Mouse (Mus musculus): ENCODE measurements at regions not wholly inside any gene's neighbourhood (a gene's known extent, or its start where the extent isn't known, plus 50 kb on each side); places are given as distances from the start of the nearest gene placed in this dataset.

GRCm38 (mm10) chr12:27500516-27500915 is 158.1 kb upstream of the Sox11 start:
- WGBS, result 14% methylated on average over 5 of the region's 5 CpGs
- ATAC-seq (ENCODE audit: low read depth) (peak; percentile 30; the same call in 1 of the 2 replicates), DNase-seq (ENCODE audit: low spot score) (peak; percentile 81)
- H3K27me3 ChIP-seq (replicated peaks; ENCODE audit: control insufficient read depth, insufficient read depth, low read length), result no peaks in the 10 kb centered on the region
- 0 out of 2 replicates have a peak overlapping the region, but pooled peaks have one; percentile 28 for H3K27ac ChIP-seq (replicated peaks; ENCODE audit: low read depth, low read length)
- H3K4me2 ChIP-seq (ENCODE audit: low read depth, low read length), result no peak overlapping the region
- H3K9ac ChIP-seq (ENCODE audit: low read depth, low read length), result no peak overlapping the region
- peaks cover 19% of the 10 kb centered on the region for H3K4me1 ChIP-seq (ENCODE audit: control insufficient read depth, insufficient read depth, low read length)
- H3K36me3 ChIP-seq (ENCODE audit: control insufficient read depth, insufficient read depth, low read length), result no peaks in the 10 kb centered on the region
- no peak overlapping the region for H3K4me3 ChIP-seq (ENCODE audit: low read depth, low read length)
- H3K9me3 ChIP-seq (ENCODE audit: control insufficient read depth, low read length), result no peaks in the 10 kb centered on the region

- H3K4me2 ChIP-seq (ENCODE audit: low read depth, low read length), result no peak overlapping the region
- DNase-seq (ENCODE audit: low spot score), result no peak
- no peaks in the 10 kb centered on the region for H3K36me3 ChIP-seq (ENCODE audit: control insufficient read depth, insufficient read depth, low read length)
- no peak overlapping the region for H3K4me3 ChIP-seq (ENCODE audit: low read depth, low read length)
- H3K27ac ChIP-seq (replicated peaks; ENCODE audit: low read depth, low read length), result no peak overlapping the region
- H3K9ac ChIP-seq (ENCODE audit: low read depth, low read length), result no peak overlapping the region
- no peaks in the 10 kb centered on the region for H3K27me3 ChIP-seq (replicated peaks; ENCODE audit: control insufficient read depth, insufficient read depth, low read length)
- ATAC-seq (ENCODE audit: low read depth), result no peak
- H3K4me1 ChIP-seq (ENCODE audit: control insufficient read depth, insufficient read depth, low read length), result peaks cover 19% of the 10 kb centered on the region
- no peaks in the 10 kb centered on the region for H3K9me3 ChIP-seq (ENCODE audit: control insufficient read depth, low read length)
- WGBS, result 48% methylated on average over 2 of the region's 2 CpGs
Measured at GRCm38 (mm10) chr12:27499276-27499675, 156.9 kb upstream of the Sox11 start.

DNA sequence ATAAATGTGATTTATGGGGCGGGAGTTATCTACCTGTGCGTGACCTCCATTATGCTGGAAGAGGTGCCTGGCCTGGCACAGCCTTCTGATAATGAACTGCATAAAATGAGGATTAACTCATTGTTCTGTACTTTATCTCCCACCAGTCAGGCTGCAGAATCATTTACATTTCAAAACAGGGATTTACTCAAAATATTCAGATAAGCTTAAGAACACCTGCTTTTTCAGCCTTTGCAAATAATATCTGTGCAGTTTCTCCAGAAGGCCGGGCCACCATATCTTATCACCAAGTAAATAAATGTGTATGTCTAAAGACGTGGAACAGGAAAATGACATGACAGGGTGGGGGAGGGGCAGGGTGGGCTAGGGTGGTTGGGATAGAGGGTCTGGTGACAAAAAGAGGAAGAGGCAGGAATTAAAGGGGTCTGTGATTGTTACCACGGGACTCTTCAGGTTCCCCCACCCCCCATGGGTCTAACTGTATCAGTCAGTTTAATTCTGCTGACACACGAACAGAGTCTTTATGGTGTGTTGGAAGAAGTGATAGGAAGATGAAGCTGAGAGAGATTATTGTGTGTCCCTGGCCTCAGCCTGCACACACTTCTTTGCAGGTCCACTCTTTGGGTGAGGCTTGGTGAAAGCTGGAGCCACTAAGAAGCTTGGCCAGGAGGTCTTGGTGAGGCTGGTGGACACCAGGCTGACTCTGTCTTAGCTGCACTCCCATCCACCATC is 154.6 kb upstream of the Sox11 start:
- WGBS, result 64% methylated on average over 6 of the region's 6 CpGs
- no peak overlapping the region for H3K4me2 ChIP-seq (ENCODE audit: low read depth, low read length)
- DNase-seq (ENCODE audit: low spot score), result no peak

DNA sequence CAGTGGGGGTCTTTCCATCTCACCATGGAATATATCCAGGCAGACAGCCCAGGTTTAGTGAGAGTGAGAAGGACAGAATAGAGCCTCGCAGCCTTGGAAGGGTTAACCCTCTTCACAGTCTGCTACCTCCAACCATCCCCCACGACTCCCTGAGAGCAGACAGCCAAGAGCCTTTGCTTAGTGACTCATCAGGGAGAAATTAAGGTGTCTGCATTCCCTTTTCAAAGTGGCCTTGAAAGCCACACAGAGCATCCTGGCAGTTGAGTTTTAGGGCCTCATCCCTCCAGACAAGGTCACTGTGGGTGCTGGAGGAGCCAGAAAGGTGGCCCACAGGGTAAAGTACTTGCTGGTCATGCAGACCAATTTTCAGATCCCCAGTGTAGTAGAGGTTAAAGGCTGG is 149.9 kb upstream of the Sox11 start:
- 24% methylated on average over 2 of the region's 2 CpGs for WGBS
- H3K27ac ChIP-seq (replicated peaks; ENCODE audit: low read depth, low read length), result no peak overlapping the region
- H3K9ac ChIP-seq (ENCODE audit: low read depth, low read length), result no peak overlapping the region

More for the DNA sequence above, 154.6 kb upstream of the Sox11 start:
- Histone ChIP-seq H3K36me3 (ENCODE audit: control insufficient read depth, insufficient read depth, low read length) (no peaks in the 10 kb centered on the region), H3K9me3 (ENCODE audit: control insufficient read depth, low read length) (no peaks in the 10 kb centered on the region), H3K27me3 (replicated peaks; ENCODE audit: control insufficient read depth, insufficient read depth, low read length) (no peaks in the 10 kb centered on the region), H3K9ac (ENCODE audit: low read depth, low read length) (no peak overlapping the region), H3K4me3 (ENCODE audit: low read depth, low read length) (no peak overlapping the region), H3K4me1 (ENCODE audit: control insufficient read depth, insufficient read depth, low read length) (peaks cover 12% of the 10 kb centered on the region; the same call in 1 of the 2 replicates), H3K27ac (replicated peaks; ENCODE audit: low read depth, low read length) (no peak overlapping the region)
- no peak for ATAC-seq (ENCODE audit: low read depth)

DNA sequence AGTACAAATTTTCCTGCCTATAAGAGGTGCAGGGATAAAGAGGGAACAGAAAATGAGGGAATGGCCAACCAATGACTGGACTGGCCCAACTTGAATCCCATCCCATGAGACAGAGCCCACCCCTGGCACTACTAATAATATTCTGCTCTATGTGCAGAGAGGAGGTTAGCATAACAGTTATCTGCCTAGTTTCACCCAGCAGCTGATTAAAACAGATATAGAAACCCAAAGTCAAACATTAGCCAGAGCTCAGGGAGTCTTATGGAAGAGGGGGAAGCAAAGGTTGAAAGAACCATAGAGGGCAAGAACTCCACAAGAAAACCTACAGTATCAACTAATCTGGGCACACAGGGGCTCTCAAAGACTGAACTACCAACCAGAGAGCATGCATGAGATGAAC is 138.9 kb upstream of the Sox11 start:
- Histone ChIP-seq H3K9me3 (ENCODE audit: control insufficient read depth, low read length) (no peaks in the 10 kb centered on the region), H3K27ac (replicated peaks; ENCODE audit: low read depth, low read length) (no peak overlapping the region), H3K9ac (ENCODE audit: low read depth, low read length) (no peak overlapping the region), H3K4me2 (ENCODE audit: low read depth, low read length) (no peak overlapping the region), H3K27me3 (replicated peaks; ENCODE audit: control insufficient read depth, insufficient read depth, low read length) (no peaks in the 10 kb centered on the region), H3K4me1 (ENCODE audit: control insufficient read depth, insufficient read depth, low read length) (peaks cover 7% of the 10 kb centered on the region; the same call in 1 of the 2 replicates), H3K36me3 (ENCODE audit: control insufficient read depth, insufficient read depth, low read length) (no peaks in the 10 kb centered on the region), H3K4me3 (ENCODE audit: low read depth, low read length) (no peak overlapping the region)
- DNase-seq (ENCODE audit: low spot score) (no peak), ATAC-seq (ENCODE audit: low read depth) (no peak)

More for the DNA sequence above, 149.9 kb upstream of the Sox11 start:
- Histone ChIP-seq H3K4me2 (ENCODE audit: low read depth, low read length) (no peak overlapping the region), H3K9me3 (ENCODE audit: control insufficient read depth, low read length) (no peaks in the 10 kb centered on the region), H3K4me1 (ENCODE audit: control insufficient read depth, insufficient read depth, low read length) (no peaks in the 10 kb centered on the region), H3K27me3 (replicated peaks; ENCODE audit: control insufficient read depth, insufficient read depth, low read length) (no peaks in the 10 kb centered on the region), H3K36me3 (ENCODE audit: control insufficient read depth, insufficient read depth, low read length) (no peaks in the 10 kb centered on the region), H3K4me3 (ENCODE audit: low read depth, low read length) (no peak overlapping the region)
- DNase-seq (ENCODE audit: low spot score) (no peak), ATAC-seq (ENCODE audit: low read depth) (no peak)

GRCm38 (mm10) chr12:27479601-27480001 is 137.2 kb upstream of the Sox11 start:
- no peak overlapping the region for H3K9ac ChIP-seq (ENCODE audit: low read depth, low read length)
- peaks cover 13% of the 10 kb centered on the region for H3K4me1 ChIP-seq (ENCODE audit: control insufficient read depth, insufficient read depth, low read length)
- no peaks in the 10 kb centered on the region for H3K9me3 ChIP-seq (ENCODE audit: control insufficient read depth, low read length)
- 76% methylated on average over 7 of the region's 7 CpGs for WGBS
- H3K4me3 ChIP-seq (ENCODE audit: low read depth, low read length), result no peak overlapping the region
- H3K27ac ChIP-seq (replicated peaks; ENCODE audit: low read depth, low read length), result no peak overlapping the region
- H3K36me3 ChIP-seq (ENCODE audit: control insufficient read depth, insufficient read depth, low read length), result no peaks in the 10 kb centered on the region
- no peak overlapping the region for H3K4me2 ChIP-seq (ENCODE audit: low read depth, low read length)
- no peak for ATAC-seq (ENCODE audit: low read depth)
- DNase-seq (ENCODE audit: low spot score), result no peak
- H3K27me3 ChIP-seq (replicated peaks; ENCODE audit: control insufficient read depth, insufficient read depth, low read length), result no peaks in the 10 kb centered on the region

GRCm38 (mm10) chr12:27474631-27475030 is 132.3 kb upstream of the Sox11 start:
- Histone ChIP-seq H3K36me3 (ENCODE audit: control insufficient read depth, insufficient read depth, low read length) (no peaks in the 10 kb centered on the region), H3K9me3 (ENCODE audit: control insufficient read depth, low read length) (no peaks in the 10 kb centered on the region), H3K27me3 (replicated peaks; ENCODE audit: control insufficient read depth, insufficient read depth, low read length) (no peaks in the 10 kb centered on the region), H3K9ac (ENCODE audit: low read depth, low read length) (no peak overlapping the region), H3K4me2 (ENCODE audit: low read depth, low read length) (no peak overlapping the region), H3K27ac (replicated peaks; ENCODE audit: low read depth, low read length) (0 out of 2 replicates have a peak overlapping the region, but pooled peaks have one; percentile 36), H3K4me3 (ENCODE audit: low read depth, low read length) (no peak overlapping the region), H3K4me1 (ENCODE audit: control insufficient read depth, insufficient read depth, low read length) (peaks cover 14% of the 10 kb centered on the region)
- ATAC-seq (ENCODE audit: low read depth) (no peak), DNase-seq (ENCODE audit: low spot score) (peak; percentile 79)
- 32% methylated on average over 4 of the region's 4 CpGs for WGBS

DNA sequence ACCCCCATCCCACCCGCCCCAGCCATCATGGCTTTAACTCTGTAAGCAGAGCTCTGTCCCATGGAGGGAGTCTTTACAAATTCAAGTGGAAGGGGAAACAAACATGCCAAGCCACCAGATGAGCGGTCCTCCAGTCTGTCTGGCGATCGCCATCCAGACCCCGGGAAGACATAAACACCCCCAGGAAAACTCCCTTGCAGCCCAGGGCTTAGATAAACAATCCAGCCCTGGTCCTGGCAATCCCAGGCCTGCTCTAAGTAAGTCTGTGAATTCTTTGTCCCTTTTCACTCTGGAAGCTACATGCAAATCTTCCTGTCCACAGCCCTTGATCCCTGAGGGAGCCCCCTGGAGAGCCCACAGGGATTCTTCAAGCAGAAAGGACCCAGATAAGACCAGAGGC is 129.2 kb upstream of the Sox11 start:
- no peaks in the 10 kb centered on the region for H3K36me3 ChIP-seq (ENCODE audit: control insufficient read depth, insufficient read depth, low read length)
- H3K27me3 ChIP-seq (replicated peaks; ENCODE audit: control insufficient read depth, insufficient read depth, low read length), result no peaks in the 10 kb centered on the region
- no peak overlapping the region for H3K27ac ChIP-seq (replicated peaks; ENCODE audit: low read depth, low read length)
- H3K9ac ChIP-seq (ENCODE audit: low read depth, low read length), result no peak overlapping the region
- 34% methylated on average over 5 of the region's 5 CpGs for WGBS
- peaks cover 11% of the 10 kb centered on the region for H3K4me1 ChIP-seq (ENCODE audit: control insufficient read depth, insufficient read depth, low read length)
- H3K4me3 ChIP-seq (ENCODE audit: low read depth, low read length), result no peak overlapping the region
- H3K4me2 ChIP-seq (ENCODE audit: low read depth, low read length), result no peak overlapping the region
- no peaks in the 10 kb centered on the region for H3K9me3 ChIP-seq (ENCODE audit: control insufficient read depth, low read length)
- no peak for DNase-seq (ENCODE audit: low spot score)
- no peak for ATAC-seq (ENCODE audit: low read depth)

GRCm38 (mm10) chr12:27470346-27470745 is 128.0 kb upstream of the Sox11 start:
- DNase-seq (ENCODE audit: low spot score), result peak; percentile 37
- no peaks in the 10 kb centered on the region for H3K27me3 ChIP-seq (replicated peaks; ENCODE audit: control insufficient read depth, insufficient read depth, low read length)
- no peak overlapping the region for H3K9ac ChIP-seq (ENCODE audit: low read depth, low read length)
- H3K36me3 ChIP-seq (ENCODE audit: control insufficient read depth, insufficient read depth, low read length), result no peaks in the 10 kb centered on the region
- no peaks in the 10 kb centered on the region for H3K9me3 ChIP-seq (ENCODE audit: control insufficient read depth, low read length)
- no peak overlapping the region for H3K4me2 ChIP-seq (ENCODE audit: low read depth, low read length)
- H3K27ac ChIP-seq (replicated peaks; ENCODE audit: low read depth, low read length), result no peak overlapping the region
- no peak overlapping the region for H3K4me3 ChIP-seq (ENCODE audit: low read depth, low read length)
- H3K4me1 ChIP-seq (ENCODE audit: control insufficient read depth, insufficient read depth, low read length), result peaks cover 19% of the 10 kb centered on the region
- ATAC-seq (ENCODE audit: low read depth), result no peak
